Mouse (Mus musculus) limb, embryonic 12.5 days (tissue): ENCODE data around the gene Rab39b. TPM values are rescaled to one million over a fixed set of nuclear protein-coding genes. Genes with fewer than 3 reads are reported as not detected.

ENCODE experiments used
- ATAC-seq: fragments of 200-750 bp; cut with Nextera tagmentation; 2 replicates; pipeline ENCODE4 v1.8.0; 2017; ENCODE audit warnings: low read depth, moderate TSS enrichment; ENCODE audit not compliant: insufficient number of reproducible peaks, insufficient read depth, low FRiP score, low TSS enrichment
- H3K27ac ChIP-seq: fragments of 300-500 bp; sonication (generic); 2 replicates; pipeline ENCODE4 v1.5.1; 2016; ENCODE audit warnings: mild to moderate bottlenecking, moderate library complexity
- H3K27me3 ChIP-seq: fragments of 300-500 bp; sonication (generic); 2 replicates; pipeline ENCODE4 v1.6.1; 2016; ENCODE audit warnings: mild to moderate bottlenecking, moderate library complexity
- H3K36me3 ChIP-seq: fragments of 300-500 bp; sonication (generic); 2 replicates; pipeline ENCODE4 v1.6.1; 2016; ENCODE audit warnings: mild to moderate bottlenecking, moderate library complexity
- H3K4me1 ChIP-seq: fragments of 300-500 bp; sonication (generic); replicated peaks from 2 replicates; pipeline ENCODE4 v1.6.1; 2016
- H3K4me2 ChIP-seq: fragments of 300-500 bp; sonication (generic); 2 replicates; pipeline ENCODE4 v1.6.1; 2016; ENCODE audit warnings: mild to moderate bottlenecking, moderate library complexity
- H3K4me3 ChIP-seq: fragments of 300-500 bp; sonication (generic); replicated peaks from 2 replicates; pipeline ENCODE4 v1.5.1; 2016; ENCODE audit warnings: mild to moderate bottlenecking
- H3K9ac ChIP-seq: fragments of 300-500 bp; sonication (generic); replicated peaks from 2 replicates; pipeline ENCODE4 v1.6.1; 2016; ENCODE audit warnings: mild to moderate bottlenecking, moderate library complexity
- H3K9me3 ChIP-seq: fragments of 300-500 bp; sonication (generic); 2 replicates; pipeline ENCODE4 v1.6.1; 2016; ENCODE audit warnings: mild to moderate bottlenecking, moderate library complexity
- WGBS: fragments of 180-500 bp; shearing (Covaris S2); methylation state at CpG from one replicate; pipeline ENCODE4 v1.1.7; 2016; 5-methylcytosine and 5-hydroxymethylcytosine counted together
- polyA plus RNA-seq: library from polyadenylated mRNA; unstranded; fragments of >200 nt; fragmentation: Nextera tagmentation; extraction: Ambion mirVana; gene quantifications from 2 replicates; pipeline ENCODE4 v1.2.1, GENCODE M21; 2016

Rab39b gene
- polyA plus RNA-seq: 5.4 and 5.5 TPM in 2 replicates

- peak; percentile 68 for ATAC-seq
- no peaks in the 10 kb centered on the region for H3K36me3 ChIP-seq
- H3K9ac ChIP-seq: peak within 1 kb of the TSS; percentile 63
- no peaks in the 10 kb centered on the region for H3K4me1 ChIP-seq
- 19% methylated on average over 41 of the region's 41 CpGs for WGBS
- peak within 1 kb of the TSS; percentile 55 for H3K4me3 ChIP-seq
- peak within 1 kb of the TSS; percentile 54 for H3K4me2 ChIP-seq
- H3K27me3 ChIP-seq: no peaks in the 10 kb centered on the region
- no peaks in the 10 kb centered on the region for H3K9me3 ChIP-seq
- H3K27ac ChIP-seq: no peak within 1 kb of the TSS
Observed at GRCm38 (mm10) chrX:75577582-75578324, at the start of gene Rab39b. Rab39b (minus strand) TSS chrX:75578231.

GRCm38 (mm10) chrX:75578539-75578938, 508 bp upstream of the Rab39b start:
- H3K36me3 ChIP-seq: no peaks in the 10 kb centered on the region
- no peak overlapping the region for H3K9ac ChIP-seq
- H3K4me3 ChIP-seq: no peak overlapping the region
- H3K4me1 ChIP-seq: no peaks in the 10 kb centered on the region
- H3K27ac ChIP-seq: no peak overlapping the region
- 91% methylated on average over 2 of the region's 2 CpGs for WGBS
- H3K27me3 ChIP-seq: no peaks in the 10 kb centered on the region
- no peak overlapping the region for H3K4me2 ChIP-seq
- no peaks in the 10 kb centered on the region for H3K9me3 ChIP-seq
- no peak for ATAC-seq

Other genes starting within 250 kb of the Rab39b start
- 47.2 and 47.6 TPM in 2 replicates for gene Fundc2, start 195.8 kb downstream of the Rab39b start, polyA plus RNA-seq
- 0.98 and 2.1 TPM in 2 replicates for gene F8, start 195.6 kb downstream of the Rab39b start, polyA plus RNA-seq
- 21.5 and 26.1 TPM in 2 replicates for gene Cmc4, start 161.6 kb downstream of the Rab39b start, polyA plus RNA-seq
- 10.1 and 12.6 TPM in 2 replicates for gene Mtcp1, start 161.6 kb downstream of the Rab39b start, polyA plus RNA-seq
- gene Brcc3, start 161.6 kb downstream of the Rab39b start, polyA plus RNA-seq: 73.6 and 77.8 TPM in 2 replicates
- gene Vbp1, start 63.9 kb downstream of the Rab39b start, polyA plus RNA-seq: 154 and 155 TPM in 2 replicates